Mouse (Mus musculus): ENCODE data around the gene Ccdc89. TPM values are rescaled to one million over a fixed set of nuclear protein-coding genes. Genes with fewer than 3 reads are reported as not detected.

Ccdc89 gene
- total RNA-seq, 2 experiments from 2014 or later: 0.36 to 0.43 TPM

GRCm38 (mm10) chr7:90473511-90473910 lies 47.1 kb downstream of the Ccdc89 start:
- DNase-seq: no peak

- peak; percentile 99 for DNase-seq
These were observed 49.5 kb downstream of the Ccdc89 start, which contains the start of gene Tmem126b for GRCm38 (mm10) chr7:90475793-90476312. Gene Tmem126b, minus strand, starts transcription at chr7:90476001.

- DNase-seq: no peak
These were observed 50.2 kb downstream of the Ccdc89 start, which contains the start of gene Dlg2 for GRCm38 (mm10) chr7:90476313-90477245. Gene Dlg2, plus strand, starts transcription at chr7:90476672.

Other genes starting within 250 kb of the Ccdc89 start
- not detected for gene Ccdc83, start 160.8 kb upstream of the Ccdc89 start, total RNA-seq (2021)
- gene Sytl2, start 124.3 kb upstream of the Ccdc89 start, total RNA-seq (2021): 1 to 10 TPM; 4.6 to 4.7 TPM
- 10 to 100 TPM; 71.8 to 77.5 TPM for gene Crebzf, start 16.2 kb downstream of the Ccdc89 start, total RNA-seq (2021)
- gene Tmem126a, start 30.7 kb downstream of the Ccdc89 start, total RNA-seq (2021): 10 to 100 TPM; 52.5 to 58.1 TPM
- 10 to 100 TPM; 19.2 to 21.1 TPM for gene Tmem126b, start 49.4 kb downstream of the Ccdc89 start, total RNA-seq (2021)
- gene Dlg2, start 50.1 kb downstream of the Ccdc89 start, total RNA-seq (2021): 100 to 1,000 TPM in 1 of 2 experiments, 10 to 100 TPM in 1; 93.3 to 123 TPM